Mouse (Mus musculus) midbrain, postnatal 0 days (tissue): ENCODE data around the gene Chst8. TPM values are rescaled to one million over a fixed set of nuclear protein-coding genes. Genes with fewer than 3 reads are reported as not detected.

Experiments used
- ATAC-seq: fragments of 200-750 bp; cut with Nextera tagmentation; 2 replicates; pipeline ENCODE4 v1.8.0; 2017; ENCODE audit warnings: moderate number of reproducible peaks, mild to moderate bottlenecking, moderate TSS enrichment, moderate library complexity; ENCODE audit not compliant: low FRiP score
- DNase-seq: peaks from one replicate; pipeline ENCODE4 v3.0.0-alpha.2; 2015; ENCODE audit warnings: low spot score
- H3K27ac ChIP-seq: fragments of 300-500 bp; sonication (generic); 2 replicates; pipeline ENCODE4 v1.5.1; 2014; ENCODE audit warnings: low read depth, mild to moderate bottlenecking, low read length, mixed read lengths
- H3K27me3 ChIP-seq: fragments of 300-500 bp; sonication (generic); 2 replicates; pipeline ENCODE4 v1.6.1; 2014; ENCODE audit warnings: low read length, control low read depth, mixed read lengths; ENCODE audit not compliant: insufficient read depth
- H3K36me3 ChIP-seq: fragments of 300-500 bp; sonication (generic); 2 replicates; pipeline ENCODE4 v1.6.1; 2014; ENCODE audit warnings: low read length, control low read depth, mixed read lengths; ENCODE audit not compliant: insufficient read depth
- H3K4me1 ChIP-seq: fragments of 300-500 bp; sonication (generic); 2 replicates; pipeline ENCODE4 v1.6.1; 2014; ENCODE audit warnings: mild to moderate bottlenecking, control low read depth, antibody characterized with exemption, low read length, mixed read lengths; ENCODE audit not compliant: insufficient read depth
- H3K4me2 ChIP-seq: fragments of 300-500 bp; sonication (generic); 2 replicates; pipeline ENCODE4 v1.6.1; 2014; ENCODE audit warnings: low read depth, mild to moderate bottlenecking, low read length, mixed read lengths; ENCODE audit not compliant: poor library complexity, severe bottlenecking
- H3K4me3 ChIP-seq: fragments of 300-500 bp; sonication (generic); 2 replicates; pipeline ENCODE4 v1.5.1; 2014; ENCODE audit warnings: low read depth, mild to moderate bottlenecking, low read length, moderate library complexity
- H3K9ac ChIP-seq: fragments of 300-500 bp; sonication (generic); replicated peaks from 2 replicates; pipeline ENCODE4 v1.6.1; 2014; ENCODE audit warnings: mild to moderate bottlenecking, low read length, moderate library complexity, mixed read lengths; ENCODE audit not compliant: poor library complexity, severe bottlenecking
- H3K9me3 ChIP-seq: fragments of 300-500 bp; sonication (generic); 2 replicates; pipeline ENCODE4 v1.6.1; 2016; ENCODE audit warnings: low read length, control low read depth
- CTCF ChIP-seq: IDR thresholded peaks from 2 replicates; pipeline ENCODE4 v1.5.1; 2016; ENCODE audit warnings: antibody characterized with exemption, mild to moderate bottlenecking
- WGBS: fragments of 180-500 bp; shearing (Covaris S2); extraction: QIAGEN DNeasy Blood & Tissue Kit; methylation state at CpG from one replicate; pipeline ENCODE4 v1.1.7; 2014; 5-methylcytosine and 5-hydroxymethylcytosine counted together
- polyA plus RNA-seq: library from polyadenylated mRNA; unstranded; fragments of >200 nt; fragmentation: Nextera tagmentation; extraction: Ambion mirVana; gene quantifications from 2 replicates; pipeline ENCODE4 v1.2.1, GENCODE M21; 2015
- total RNA-seq: library from RNA; depleted of rRNA; stranded (reverse); fragments of >200 nt; gene quantifications from 2 replicates; pipeline ENCODE4 v1.2.3, GENCODE M21; 2014

The Chst8 gene
- total and polyA plus RNA-seq, 2 experiments from 2014 or later: 16.2 to 20.1 TPM

DNA sequence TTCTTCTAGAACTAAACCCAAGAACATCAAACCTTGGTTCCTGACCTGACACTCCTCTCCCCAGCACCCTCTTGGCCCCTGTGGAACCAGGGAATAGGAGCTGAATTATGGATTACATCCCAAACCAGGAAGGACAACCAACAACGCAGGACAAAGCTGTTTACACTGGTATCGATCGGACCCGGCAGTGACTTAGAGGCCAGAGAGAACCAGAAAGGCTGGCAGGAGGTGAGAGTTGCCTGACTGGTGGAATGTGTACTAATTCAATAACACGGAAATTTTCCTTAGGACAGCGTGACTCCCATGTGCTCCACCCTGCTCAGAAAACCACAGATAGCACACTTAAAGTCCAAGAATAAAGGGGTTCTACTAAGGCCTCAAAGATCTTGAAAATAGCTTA is 35.4 kb upstream of the Chst8 start:
- Histone ChIP-seq H3K4me2 (no peak overlapping the region), H3K27ac (no peak overlapping the region), H3K4me3 (no peak overlapping the region), H3K4me1 (peaks cover 8% of the 10 kb centered on the region; the same call in 1 of the 2 replicates), H3K9me3 (no peaks in the 10 kb centered on the region), H3K9ac (no peak overlapping the region), H3K36me3 (no peaks in the 10 kb centered on the region), H3K27me3 (no peaks in the 10 kb centered on the region)
- WGBS: 65% methylated on average over 6 of the region's 6 CpGs
- DNase-seq (no peak), ATAC-seq (no peak)
- no peak for TF ChIP-seq CTCF

DNA sequence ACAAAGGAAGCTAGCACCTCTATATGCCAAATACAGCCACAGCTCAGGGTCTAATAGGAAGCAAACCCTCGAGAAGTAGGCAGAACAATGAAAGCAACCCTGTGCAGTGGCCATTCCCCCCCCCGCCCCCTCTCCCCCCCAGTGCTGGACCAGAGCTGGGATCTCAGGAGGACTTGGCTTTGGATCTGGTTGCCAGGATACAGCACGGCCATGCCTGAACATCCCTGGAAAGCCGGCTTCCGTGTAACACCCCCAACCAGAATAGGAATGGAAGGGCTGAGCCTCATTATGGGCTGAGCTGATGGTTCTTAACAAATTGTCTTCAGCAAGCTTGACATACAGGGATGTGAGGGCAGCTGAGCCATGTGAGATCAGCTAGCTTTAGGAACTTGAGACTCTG is 34.9 kb upstream of the Chst8 start:
- no peaks in the 10 kb centered on the region for H3K9me3 ChIP-seq
- DNase-seq: peak; percentile 69
- no peak overlapping the region for H3K4me3 ChIP-seq
- 7% methylated on average over 5 of the region's 5 CpGs for WGBS
- no peak overlapping the region for H3K27ac ChIP-seq
- H3K4me2 ChIP-seq: no peak overlapping the region
- no peak for TF ChIP-seq CTCF
- no peak overlapping the region for H3K9ac ChIP-seq
- H3K36me3 ChIP-seq: no peaks in the 10 kb centered on the region
- H3K27me3 ChIP-seq: no peaks in the 10 kb centered on the region
- ATAC-seq: peak; percentile 79; the same call in 1 of the 2 replicates
- H3K4me1 ChIP-seq: peaks cover 8% of the 10 kb centered on the region; the same call in 1 of the 2 replicates

DNA sequence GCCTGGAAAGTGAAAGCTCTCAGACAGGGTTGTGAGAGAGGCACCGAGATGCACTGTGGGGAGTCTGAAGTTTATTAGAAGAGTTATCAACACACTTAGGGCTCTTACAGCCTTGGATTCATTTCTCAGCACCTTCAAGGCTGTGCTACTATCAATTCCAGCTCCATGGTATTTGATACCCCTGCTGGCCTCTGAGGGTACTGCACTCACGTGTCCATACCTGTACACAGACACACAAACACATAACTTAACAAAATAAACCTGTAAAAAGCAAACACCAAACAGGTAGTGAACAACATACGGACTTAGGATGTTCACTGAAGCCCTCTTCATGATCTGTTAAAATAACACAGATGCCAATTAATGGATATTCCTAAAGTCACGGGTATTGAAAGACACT is 26.2 kb upstream of the Chst8 start:
- TF ChIP-seq CTCF: no peak; the same call in 1 of the 2 replicates

DNA sequence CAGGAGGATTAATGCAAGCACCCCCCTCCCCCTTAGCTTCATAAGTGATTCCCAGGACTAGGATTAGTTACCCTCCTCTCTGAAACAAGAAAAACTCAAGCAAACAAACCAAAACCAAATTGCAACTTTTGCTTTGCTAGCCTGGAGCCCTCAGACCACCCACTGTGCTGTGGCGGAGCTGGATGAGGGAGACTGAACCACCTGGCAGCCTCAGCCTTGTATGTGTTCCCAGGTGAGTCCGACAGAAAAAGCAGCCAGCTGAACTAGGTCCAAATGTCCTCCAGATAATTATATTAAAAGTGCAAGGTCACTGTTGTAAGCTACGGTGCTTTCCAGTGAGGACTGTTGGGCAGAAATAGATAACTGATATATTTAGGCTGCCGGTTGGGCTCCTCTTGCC is 25.7 kb upstream of the Chst8 start:
- no peak for ATAC-seq
- no peak overlapping the region for H3K4me2 ChIP-seq
- DNase-seq: no peak
- H3K9ac ChIP-seq: no peak overlapping the region
- TF ChIP-seq CTCF: no peak
- WGBS: 88% methylated on average over 4 of the region's 4 CpGs
- no peak overlapping the region for H3K27ac ChIP-seq
- no peaks in the 10 kb centered on the region for H3K9me3 ChIP-seq
- no peaks in the 10 kb centered on the region for H3K4me1 ChIP-seq
- no peaks in the 10 kb centered on the region for H3K27me3 ChIP-seq
- no peaks in the 10 kb centered on the region for H3K36me3 ChIP-seq
- no peak overlapping the region for H3K4me3 ChIP-seq

More for the DNA sequence above, 26.2 kb upstream of the Chst8 start:
- 89% methylated on average over 4 of the region's 4 CpGs for WGBS
- no peak overlapping the region for H3K4me2 ChIP-seq
- DNase-seq (no peak), ATAC-seq (no peak)
- H3K36me3 ChIP-seq: no peaks in the 10 kb centered on the region
- no peaks in the 10 kb centered on the region for H3K9me3 ChIP-seq
- H3K27ac ChIP-seq: no peak overlapping the region
- H3K4me1 ChIP-seq: no peaks in the 10 kb centered on the region
- no peak overlapping the region for H3K9ac ChIP-seq
- no peaks in the 10 kb centered on the region for H3K27me3 ChIP-seq
- no peak overlapping the region for H3K4me3 ChIP-seq

DNA sequence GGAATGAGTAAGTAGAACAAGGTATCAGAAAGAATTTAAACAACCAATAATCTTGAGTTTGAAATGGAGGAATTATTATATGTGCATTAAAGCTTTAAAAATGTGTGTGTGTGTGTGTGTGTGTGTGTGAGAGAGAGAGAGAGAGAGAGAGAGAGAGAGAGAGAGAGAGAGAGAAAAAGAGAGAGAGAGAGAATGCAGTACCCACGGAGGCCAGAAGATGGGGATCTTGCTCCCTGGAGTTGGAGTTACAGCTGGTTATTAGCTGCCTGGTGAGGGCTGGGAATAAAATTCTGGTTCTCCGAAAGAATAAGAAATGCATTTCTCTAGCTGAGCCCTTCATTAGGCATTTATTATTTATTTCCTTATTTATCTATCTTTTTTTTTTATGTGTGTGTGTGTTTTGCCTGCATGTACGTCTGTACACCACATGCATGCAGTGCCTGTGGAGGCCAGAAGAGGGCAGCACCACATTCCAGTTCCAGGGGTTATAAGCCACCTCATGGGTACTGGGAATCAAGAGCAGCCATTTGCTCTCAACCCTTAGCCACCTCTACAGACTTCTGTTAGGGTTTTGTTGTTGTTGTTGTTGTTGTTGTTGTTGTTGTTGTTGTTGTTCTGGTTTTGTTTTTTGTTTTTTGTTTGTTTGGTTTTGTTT is 13.9 kb upstream of the Chst8 start:
- 41% methylated on average over 3 of the region's 3 CpGs for WGBS
- no peak overlapping the region for H3K9ac ChIP-seq
- DNase-seq (no peak), ATAC-seq (no peak)
- no peak overlapping the region for H3K4me3 ChIP-seq
- H3K27ac ChIP-seq: no peak overlapping the region
- H3K4me1 ChIP-seq: no peaks in the 10 kb centered on the region
- no peak overlapping the region for H3K4me2 ChIP-seq
- 0 out of 2 replicates have a peak, but pooled peaks have one; percentile 32 for TF ChIP-seq CTCF
- no peaks in the 10 kb centered on the region for H3K27me3 ChIP-seq
- no peaks in the 10 kb centered on the region for H3K36me3 ChIP-seq
- H3K9me3 ChIP-seq: no peaks in the 10 kb centered on the region

DNA sequence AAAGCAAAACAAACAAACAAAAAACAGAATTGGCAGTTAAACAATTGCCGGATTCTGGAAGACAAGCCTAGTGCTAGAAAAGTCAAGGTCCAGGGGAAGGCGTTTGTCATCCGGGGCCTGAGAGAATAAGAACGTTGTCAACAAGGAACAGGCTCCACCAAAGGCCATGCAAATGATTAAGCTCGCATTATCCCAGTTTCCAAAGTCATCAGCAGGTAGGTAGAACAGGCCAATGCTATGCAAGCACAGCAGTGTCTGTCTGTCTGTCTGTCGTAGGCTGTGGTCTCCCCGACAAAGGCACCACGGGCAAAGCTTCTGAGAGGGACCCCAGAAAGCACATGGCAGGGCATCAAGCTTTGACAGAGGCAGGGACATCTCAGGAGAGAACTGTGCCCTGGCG is 9.1 kb upstream of the Chst8 start:
- Histone ChIP-seq H3K27me3 (no peaks in the 10 kb centered on the region), H3K4me1 (no peaks in the 10 kb centered on the region; the same call in 1 of the 2 replicates), H3K9me3 (no peaks in the 10 kb centered on the region), H3K4me2 (no peak overlapping the region), H3K27ac (no peak overlapping the region), H3K9ac (no peak overlapping the region), H3K36me3 (no peaks in the 10 kb centered on the region), H3K4me3 (no peak overlapping the region)
- DNase-seq: no peak
- no peak for ATAC-seq
- no peak for TF ChIP-seq CTCF
- WGBS: 81% methylated on average over 9 of the region's 9 CpGs
